Mouse (Mus musculus) adrenal gland, postnatal 36 days (tissue): ENCODE measurements around the gene Clmp. TPM values are rescaled to one million over a fixed set of nuclear protein-coding genes. Genes with fewer than 3 reads are reported as not detected.
A peak's percentile ranks its signal among the peaks of the same experiment; 100 is the strongest.
"Not testable (repeated sequence)": the region's sequence is repeated elsewhere in the genome, so short reads cannot be mapped to it uniquely, and the experiment has no call there.

Experiments used
- DNase-seq, 2 experiments: peaks; one replicate each; pipeline ENCODE4 v3.0.0; 2021; ENCODE audit warnings: mixed read lengths in 1 of 2
- total RNA-seq, 2 experiments: library from RNA; stranded (reverse); gene quantifications; 2 replicates each; pipeline ENCODE4 v1.2.3; 2021

Clmp gene
- total RNA-seq, 2 experiments from 2014 or later = 5.2 to 6.9 TPM

GRCm38 (mm10) chr9:40776459-40777248, 90.9 kb downstream of the Clmp start:
- peak; percentile 70 to 78 for DNase-seq

GRCm38 (mm10) chr9:40780111-40780510, 94.3 kb downstream of the Clmp start:
- no peak for DNase-seq

GRCm38 (mm10) chr9:40780892-40781725, 95.3 kb downstream of the Clmp start:
- no peak for DNase-seq

- peak; percentile 73 to 81 for DNase-seq
Measured at GRCm38 (mm10) chr9:40781726-40782581, 96.2 kb downstream of the Clmp start.

- DNase-seq = peak; percentile 53 to 64
Measured at GRCm38 (mm10) chr9:40783641-40784373, 98.0 kb downstream of the Clmp start.

- no peak for DNase-seq
Measured at GRCm38 (mm10) chr9:40784374-40784967, 98.7 kb downstream of the Clmp start.

GRCm38 (mm10) chr9:40785452-40785851, 99.7 kb downstream of the Clmp start:
- no peak for DNase-seq

GRCm38 (mm10) chr9:40786820-40787219, 101.1 kb downstream of the Clmp start:
- DNase-seq = not testable (repeated sequence)

GRCm38 (mm10) chr9:40791864-40792633, 106.3 kb downstream of the Clmp start:
- no peak for DNase-seq

- DNase-seq = no peak
Measured at GRCm38 (mm10) chr9:40793581-40793980, 107.8 kb downstream of the Clmp start.

GRCm38 (mm10) chr9:40794251-40794650, 108.5 kb downstream of the Clmp start:
- no peak for DNase-seq

GRCm38 (mm10) chr9:40794926-40795325, 109.2 kb downstream of the Clmp start:
- no peak for DNase-seq

- DNase-seq = no peak
Measured at GRCm38 (mm10) chr9:40795562-40795961, 109.8 kb downstream of the Clmp start.

GRCm38 (mm10) chr9:40796054-40796453, 110.3 kb downstream of the Clmp start:
- no peak for DNase-seq

- no peak for DNase-seq
Measured at GRCm38 (mm10) chr9:40798247-40798960, 112.6 kb downstream of the Clmp start.

GRCm38 (mm10) chr9:40799112-40799511, 113.3 kb downstream of the Clmp start:
- DNase-seq = no peak

- DNase-seq = peak; percentile 87 to 92
Measured at GRCm38 (mm10) chr9:40799837-40800501, 114.2 kb downstream of the Clmp start.

GRCm38 (mm10) chr9:40800675-40801612, 115.2 kb downstream of the Clmp start, which contains the start of gene Hspa8:
TSS of gene Hspa8 (plus strand) at chr9:40800984.
- DNase-seq = peak; percentile 100
